Mouse (Mus musculus) adipocyte (in vitro differentiated cells): ENCODE data around the gene Eml4.

Experiments used
- DNase-seq: peaks from one replicate; pipeline ENCODE4 v3.0.0-alpha.2; 2016; ENCODE audit warnings: low spot score

The Eml4 gene

DNA sequence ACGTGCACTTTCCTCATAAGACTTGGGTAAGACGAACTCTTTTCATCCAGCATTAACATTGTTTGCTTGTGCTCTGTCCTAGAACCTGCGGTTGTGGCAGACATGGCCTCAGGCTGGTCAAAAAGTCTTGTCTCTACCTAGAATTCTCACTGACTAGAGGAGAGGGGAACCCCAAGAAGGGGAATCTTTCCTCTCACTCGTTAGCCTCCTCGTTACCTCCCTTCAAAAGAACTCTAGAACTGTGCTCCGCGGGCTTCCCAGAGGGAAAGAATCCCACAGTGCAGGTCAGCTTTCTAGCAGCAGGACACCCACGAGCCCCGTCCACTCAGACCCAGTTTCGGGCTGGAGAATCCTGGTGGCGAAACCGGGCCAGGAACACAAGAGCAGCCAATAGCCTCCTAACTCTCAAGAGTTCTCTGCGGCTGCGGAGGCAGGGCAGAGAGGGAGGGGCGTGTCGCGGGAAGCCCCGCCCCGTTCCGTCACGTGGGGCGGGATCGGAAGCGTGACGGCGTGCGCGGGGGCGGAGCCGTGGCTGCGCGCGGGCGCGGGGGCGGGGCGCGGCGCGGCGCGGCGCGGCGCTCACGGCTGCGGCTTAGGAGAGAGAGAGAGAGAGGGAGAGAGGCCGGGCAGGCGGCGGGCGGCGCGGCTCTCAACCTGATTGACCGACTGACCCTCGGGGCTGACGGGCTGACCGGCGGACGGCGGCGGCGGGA lies at the start of gene Eml4:
Eml4 (plus strand) TSS at position 553 of the 713 bp plus-strand sequence.
- peak; percentile 96 for DNase-seq

DNA sequence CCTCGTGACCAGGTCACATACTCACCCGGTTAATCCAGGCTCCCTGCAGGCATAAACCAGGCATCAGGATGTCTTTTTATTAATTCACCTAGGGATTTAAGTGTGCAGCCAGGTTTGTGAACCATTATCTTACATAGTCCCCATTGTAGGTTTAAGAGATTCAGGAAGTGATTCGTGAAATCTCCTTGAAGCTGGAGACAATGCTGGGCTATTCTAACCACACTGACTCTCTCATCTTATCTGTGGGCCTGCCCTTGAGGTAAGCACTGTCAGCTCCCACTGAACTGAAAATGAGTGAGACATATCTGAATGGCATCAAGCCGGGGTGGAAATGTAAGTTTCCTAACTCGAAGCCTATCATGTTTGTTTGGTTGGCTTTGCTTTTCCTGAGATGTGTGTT lies 49.3 kb upstream of the Eml4 start:
- DNase-seq = no peak

DNA sequence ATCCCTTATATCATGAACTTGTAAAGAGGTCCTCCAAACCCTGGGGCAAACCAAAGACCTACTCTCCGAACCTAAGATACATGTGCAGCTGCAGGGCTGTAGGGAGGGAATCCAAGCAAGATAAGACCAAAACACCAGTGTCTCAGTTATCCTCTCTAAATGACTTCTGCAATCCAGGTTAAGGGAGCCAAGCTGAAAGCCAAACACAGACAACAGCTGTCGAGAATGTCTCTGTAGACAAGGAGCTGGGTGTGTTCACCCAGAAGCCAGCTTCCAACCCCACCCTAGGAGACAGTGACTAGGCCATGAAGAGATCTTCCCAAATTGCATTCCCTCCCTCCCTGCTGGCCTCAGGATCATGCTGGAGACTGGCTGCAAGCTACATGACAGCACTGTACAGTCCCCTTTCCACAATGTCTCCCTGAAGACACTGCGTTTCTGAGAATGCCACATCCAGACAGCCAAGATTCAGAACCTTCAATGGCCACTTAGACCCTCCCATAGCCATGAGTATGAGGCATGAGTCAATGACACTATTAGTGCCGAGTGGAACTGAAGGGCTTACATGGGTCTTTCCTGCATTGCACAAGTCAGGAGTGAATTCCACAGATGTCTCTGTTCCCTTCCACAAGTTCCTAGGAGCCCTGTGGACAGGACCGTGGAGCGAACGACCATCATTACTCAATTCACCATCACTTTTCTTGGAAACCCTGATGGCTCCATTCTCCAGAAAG lies 46.5 kb upstream of the Eml4 start:
- DNase-seq = no peak

DNA sequence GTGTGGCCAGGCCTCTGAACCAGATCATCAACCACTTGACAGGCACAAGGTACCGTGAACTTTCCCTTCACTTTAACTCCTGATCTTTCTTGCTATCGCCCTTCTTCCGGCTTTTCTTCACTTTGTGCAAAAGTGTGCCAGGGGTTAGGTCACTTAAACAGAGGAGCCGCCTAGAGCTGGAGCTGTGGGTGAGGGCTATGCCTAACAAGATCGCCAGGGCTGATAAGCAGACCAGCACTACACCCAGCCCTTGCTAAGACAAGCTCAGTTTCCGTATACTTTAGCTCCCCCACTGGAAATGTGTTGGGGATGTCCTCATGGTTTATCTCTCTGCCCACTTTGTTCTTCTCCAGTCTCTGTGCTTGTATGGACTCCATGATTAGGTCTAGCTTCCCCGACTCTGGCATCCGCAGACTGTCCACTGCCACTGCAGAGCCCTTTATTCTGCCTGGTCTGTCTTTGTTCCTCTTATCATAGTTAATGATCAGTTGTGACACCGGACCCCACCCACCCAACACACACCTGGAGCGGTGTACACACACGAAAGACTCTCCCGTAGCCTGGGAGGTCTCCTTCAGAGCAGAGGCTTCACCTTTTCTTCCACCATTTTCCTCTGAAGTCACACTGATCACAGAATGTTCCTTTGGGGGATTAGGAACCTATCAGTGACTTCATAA lies 43.6 kb upstream of the Eml4 start:
- DNase-seq = no peak

GRCm38 (mm10) chr17:83307641-83308296 lies 43.0 kb upstream of the Eml4 start:
- DNase-seq = no peak

DNA sequence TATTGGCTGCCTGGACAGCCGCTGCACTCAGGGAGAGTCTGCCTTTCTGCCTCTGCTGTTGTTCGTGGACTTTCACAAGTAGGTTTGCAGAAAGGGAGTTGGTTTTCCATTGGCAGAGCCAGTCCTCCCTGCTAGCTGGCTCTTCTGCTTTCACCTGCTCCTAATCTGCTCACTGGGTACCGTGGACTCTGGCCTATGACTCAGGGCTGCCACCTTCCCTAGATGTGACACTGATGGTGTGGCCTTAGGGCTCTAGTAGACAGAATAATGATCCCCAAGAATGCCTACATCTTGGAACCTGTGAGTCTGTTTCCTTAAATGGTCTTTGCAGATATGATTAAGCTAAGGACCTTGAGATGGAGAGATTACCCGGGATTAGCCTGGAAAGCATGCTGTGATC lies 42.3 kb upstream of the Eml4 start:
- no peak for DNase-seq

GRCm38 (mm10) chr17:83309243-83309642 lies 41.5 kb upstream of the Eml4 start:
- DNase-seq = no peak

DNA sequence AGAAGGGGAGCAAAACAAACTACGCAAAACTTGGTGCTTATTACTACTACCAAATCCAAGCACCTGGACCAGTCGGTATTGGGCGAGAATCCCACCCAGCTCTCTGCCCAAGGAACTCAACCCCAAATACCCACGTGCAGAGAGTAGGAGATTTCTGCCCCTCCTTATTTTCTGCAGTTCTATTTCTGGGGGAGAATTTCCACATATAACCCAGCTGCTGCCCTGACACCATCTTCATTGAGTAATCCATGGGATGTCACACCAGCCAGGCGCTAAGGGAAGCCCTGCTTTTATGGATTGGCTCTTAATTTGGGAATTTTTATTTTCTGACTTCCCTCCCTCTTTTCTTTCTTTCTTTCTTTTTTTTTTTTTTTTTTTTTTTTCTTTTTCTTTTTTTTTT lies 38.9 kb upstream of the Eml4 start:
- no peak for DNase-seq

- DNase-seq = peak; percentile 78
These were observed 38.4 kb upstream of the Eml4 start for GRCm38 (mm10) chr17:83312244-83312918.

GRCm38 (mm10) chr17:83313046-83313689 lies 37.6 kb upstream of the Eml4 start:
- no peak for DNase-seq

DNA sequence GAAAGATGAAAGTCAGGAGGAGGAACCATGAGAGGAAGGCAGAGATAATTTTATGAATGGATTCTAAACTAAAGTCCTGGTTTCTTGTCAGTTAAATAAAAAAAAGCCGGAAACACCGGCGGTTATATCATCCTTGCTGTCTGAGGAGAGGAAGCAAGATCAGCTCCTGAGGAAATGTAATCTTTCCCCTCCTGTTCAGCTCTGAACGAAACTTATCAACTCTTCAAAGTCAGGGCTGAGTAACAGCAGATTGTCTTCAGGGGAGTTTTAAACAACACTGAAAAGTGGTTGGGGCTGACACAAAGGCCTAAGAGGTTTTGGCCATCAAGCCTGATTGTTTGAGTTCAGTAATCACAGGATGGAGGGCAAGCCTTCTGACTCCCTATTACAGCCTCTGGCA lies 35.3 kb upstream of the Eml4 start:
- no peak for DNase-seq

DNA sequence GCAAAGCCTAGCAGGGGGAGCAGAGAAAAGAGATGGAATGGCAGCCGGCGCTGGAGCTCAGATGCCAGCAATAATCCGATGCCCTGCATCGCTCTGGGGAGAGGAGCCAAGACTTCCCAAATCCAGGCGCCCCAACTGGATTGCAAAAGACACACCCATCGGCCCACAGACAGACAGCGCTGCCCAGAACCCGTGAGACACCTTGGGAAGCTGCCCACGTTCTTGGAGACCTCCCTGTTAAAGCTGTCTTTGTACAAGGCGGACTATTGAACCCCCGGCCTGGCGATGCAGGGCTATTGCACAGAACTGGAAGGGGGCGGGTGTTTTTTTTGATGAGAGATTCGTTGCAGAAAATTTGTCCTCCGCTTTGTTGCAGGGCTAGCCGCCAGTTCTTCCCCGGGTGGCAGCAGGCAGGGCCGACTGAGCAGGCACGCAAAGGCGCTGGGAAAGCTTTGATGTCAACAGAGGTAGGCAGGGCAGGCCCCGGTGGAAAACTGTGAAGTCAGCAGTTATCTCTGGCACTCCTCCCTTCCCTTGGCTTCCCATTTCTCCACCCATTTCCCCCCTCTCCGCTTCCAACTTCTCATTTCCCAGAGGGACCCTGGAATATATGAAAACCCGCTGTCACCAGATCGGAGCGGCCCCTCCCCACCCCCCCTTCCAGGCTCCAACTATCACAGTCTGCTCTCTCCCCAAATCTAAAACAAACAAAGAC lies 28.0 kb upstream of the Eml4 start:
- DNase-seq = no peak

DNA sequence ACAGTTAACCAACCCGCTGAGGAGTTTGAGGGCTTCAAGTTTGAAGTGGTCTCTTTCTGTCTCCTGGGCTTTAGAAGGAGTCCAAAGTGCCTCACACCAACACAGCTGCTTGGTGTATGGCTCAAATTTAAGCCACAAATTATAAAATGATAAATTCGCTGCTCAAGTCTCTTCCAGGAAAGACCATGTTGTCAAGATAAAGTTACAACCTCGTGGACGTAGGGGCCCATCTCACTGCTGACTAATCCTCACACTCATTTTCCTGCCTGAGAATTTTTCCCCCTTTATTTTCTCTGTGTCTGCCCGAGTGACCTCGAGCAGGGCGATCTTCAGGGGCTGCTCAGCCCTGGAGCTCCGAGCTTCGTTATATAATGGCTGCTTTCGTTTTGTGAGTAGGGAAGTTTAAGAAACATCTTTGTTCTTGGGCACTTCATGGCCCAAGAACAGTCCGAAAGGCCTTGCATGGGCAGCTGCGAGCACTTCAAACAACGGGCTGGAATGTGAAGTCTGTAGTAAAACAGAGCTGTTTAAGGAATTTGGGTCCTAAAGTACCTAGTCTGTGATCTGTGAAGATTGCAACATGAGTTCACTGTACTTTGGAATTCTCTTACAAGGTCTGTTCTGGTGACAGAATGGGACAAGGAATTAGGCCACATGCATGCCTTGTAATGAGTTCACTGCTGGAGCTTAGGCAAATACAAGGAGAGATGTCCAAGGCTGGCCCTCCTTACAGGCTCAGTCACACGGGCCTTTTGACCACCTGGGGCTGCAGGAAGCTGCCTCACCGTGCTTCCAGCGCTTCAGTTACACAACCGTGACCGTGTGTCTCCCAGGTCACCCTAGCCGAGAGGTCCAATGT lies 27.1 kb upstream of the Eml4 start:
- DNase-seq = peak; percentile 19

- no peak for DNase-seq
These were observed 26.5 kb upstream of the Eml4 start for GRCm38 (mm10) chr17:83324269-83324616.

- no peak for DNase-seq
These were observed 15.5 kb upstream of the Eml4 start for GRCm38 (mm10) chr17:83335183-83335584.

GRCm38 (mm10) chr17:83337051-83337898 lies 13.5 kb upstream of the Eml4 start:
- DNase-seq = no peak

- no peak for DNase-seq
These were observed 11.2 kb upstream of the Eml4 start for GRCm38 (mm10) chr17:83339368-83340085.

DNA sequence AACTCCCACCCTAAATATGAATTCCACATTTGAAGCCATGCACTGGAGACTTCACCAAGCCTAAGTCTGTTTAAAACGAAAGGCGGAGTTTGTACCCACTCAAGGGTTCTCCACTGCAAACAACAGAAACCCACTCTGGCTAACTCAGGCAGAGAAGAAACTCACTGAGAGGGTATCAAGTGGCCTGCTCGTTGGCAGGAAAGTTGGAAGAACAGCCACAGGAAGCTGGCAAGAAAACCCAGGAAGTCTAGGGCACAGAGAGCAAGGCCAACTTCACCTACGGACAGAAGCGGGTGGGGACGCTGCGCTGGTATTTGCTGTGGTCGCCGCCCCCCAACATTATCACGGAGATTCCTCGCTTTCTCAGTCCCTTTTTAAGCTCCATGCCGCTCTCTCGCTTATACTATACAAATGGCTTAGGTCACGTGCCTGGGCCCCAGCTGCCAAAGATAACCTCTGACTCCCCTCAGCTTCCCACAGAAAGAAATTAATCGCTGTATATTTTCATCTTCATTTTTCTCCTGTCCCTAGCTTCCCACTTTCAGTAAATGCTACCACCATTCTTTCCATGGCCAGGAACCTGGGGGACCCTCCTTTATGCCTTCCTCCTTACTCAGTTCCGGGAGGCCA lies 9.7 kb upstream of the Eml4 start:
- no peak for DNase-seq
